Mouse (Mus musculus): ENCODE measurements around the gene Cyp4a31.
"Not testable (repeated sequence)": the region's sequence is repeated elsewhere in the genome, so short reads cannot be mapped to it uniquely, and the experiment has no call there.

Cyp4a31 gene

GRCm38 (mm10) chr4:115563401-115563800 lies at the start of gene Cyp4a31:
Cyp4a31 (plus strand) TSS chr4:115563649.
- DNase-seq (ENCODE audit: low spot score) = no peak

GRCm38 (mm10) chr4:115513964-115514363 lies 49.5 kb upstream of the Cyp4a31 start:
- DNase-seq (ENCODE audit: low spot score) = not testable (repeated sequence)

- DNase-seq (ENCODE audit: low spot score) = not testable (repeated sequence)
Measured at GRCm38 (mm10) chr4:115518000-115518399, 45.4 kb upstream of the Cyp4a31 start, which contains the start of gene Cyp4a10. Cyp4a10 (plus strand) TSS chr4:115518264.

GRCm38 (mm10) chr4:115519444-115519843 lies 44.0 kb upstream of the Cyp4a31 start:
- DNase-seq (ENCODE audit: low spot score) = no peak

GRCm38 (mm10) chr4:115521766-115522165 lies 41.7 kb upstream of the Cyp4a31 start:
- no peak for DNase-seq (ENCODE audit: low spot score)

GRCm38 (mm10) chr4:115545101-115545500 lies 18.3 kb upstream of the Cyp4a31 start:
- DNase-seq (ENCODE audit: low spot score) = no peak

- peak; percentile 48 for DNase-seq (ENCODE audit: low spot score)
Measured at GRCm38 (mm10) chr4:115546141-115546828, 17.2 kb upstream of the Cyp4a31 start.

GRCm38 (mm10) chr4:115552726-115553125 lies 10.7 kb upstream of the Cyp4a31 start:
- no peak for DNase-seq (ENCODE audit: low spot score)

GRCm38 (mm10) chr4:115555513-115555912 lies 7.9 kb upstream of the Cyp4a31 start:
- no peak for DNase-seq (ENCODE audit: low spot score)

GRCm38 (mm10) chr4:115557861-115558561 lies 5.4 kb upstream of the Cyp4a31 start:
- no peak for DNase-seq (ENCODE audit: low spot score)

- DNase-seq (ENCODE audit: low spot score) = not testable (repeated sequence)
Measured at GRCm38 (mm10) chr4:115561236-115561635, 2.2 kb upstream of the Cyp4a31 start.

- not testable (repeated sequence) for DNase-seq (ENCODE audit: low spot score)
Measured at GRCm38 (mm10) chr4:115564469-115565225, 1.2 kb downstream of the Cyp4a31 start.

- no peak for DNase-seq (ENCODE audit: low spot score)
Measured at GRCm38 (mm10) chr4:115575255-115575654, 11.8 kb downstream of the Cyp4a31 start.

GRCm38 (mm10) chr4:115575776-115576175 lies 12.3 kb downstream of the Cyp4a31 start:
- peak; percentile 67 for DNase-seq (ENCODE audit: low spot score)

- peak; percentile 41 for DNase-seq (ENCODE audit: low spot score)
Measured at GRCm38 (mm10) chr4:115583036-115583435, 19.6 kb downstream of the Cyp4a31 start.

GRCm38 (mm10) chr4:115596357-115596756 lies 32.9 kb downstream of the Cyp4a31 start:
- DNase-seq (ENCODE audit: low spot score) = no peak

- DNase-seq (ENCODE audit: low spot score) = no peak
Measured at GRCm38 (mm10) chr4:115596824-115597336, 33.4 kb downstream of the Cyp4a31 start.

- DNase-seq (ENCODE audit: low spot score) = not testable (repeated sequence)
Measured at GRCm38 (mm10) chr4:115600611-115601010, 37.2 kb downstream of the Cyp4a31 start, which contains the start of gene Cyp4a32. Cyp4a32 (plus strand) TSS chr4:115600969.

- no peak for DNase-seq (ENCODE audit: low spot score)
Measured at GRCm38 (mm10) chr4:115614005-115614404, 50.6 kb downstream of the Cyp4a31 start.

- not testable (repeated sequence) for DNase-seq (ENCODE audit: low spot score)
Measured at GRCm38 (mm10) chr4:115625560-115625959, 62.1 kb downstream of the Cyp4a31 start.

Data from lung, postnatal 25 days (tissue).